Mouse (Mus musculus) thymus, adult 2 months (tissue): ENCODE measurements around the gene Sfn.

Experiments
- CTCF ChIP-seq: fragments of 200-500 bp; IDR thresholded peaks from 2 replicates; pipeline ENCODE4 v1.5.1; 2012; ENCODE audit warnings: mild to moderate bottlenecking, control low read depth, low read length, moderate library complexity, borderline replicate concordance; ENCODE audit not compliant: control insufficient read depth, poor library complexity, insufficient read depth; ENCODE audit errors: extremely low read depth
- POLR2A ChIP-seq: fragments of 200-500 bp; IDR thresholded peaks from 2 replicates; pipeline ENCODE4 v1.6.1; 2012; ENCODE audit warnings: mild to moderate bottlenecking, low read length, control low read depth, moderate library complexity; ENCODE audit not compliant: control insufficient read depth, poor library complexity, insufficient read depth; ENCODE audit errors: extremely low read depth

GRCm38 (mm10) chr4:133604856-133605255 is 2.9 kb upstream of the Sfn start:
- no peak for TF ChIP-seq POLR2A
- TF ChIP-seq CTCF = no peak
